Mouse (Mus musculus): ENCODE results near the gene Me3.

DNA sequence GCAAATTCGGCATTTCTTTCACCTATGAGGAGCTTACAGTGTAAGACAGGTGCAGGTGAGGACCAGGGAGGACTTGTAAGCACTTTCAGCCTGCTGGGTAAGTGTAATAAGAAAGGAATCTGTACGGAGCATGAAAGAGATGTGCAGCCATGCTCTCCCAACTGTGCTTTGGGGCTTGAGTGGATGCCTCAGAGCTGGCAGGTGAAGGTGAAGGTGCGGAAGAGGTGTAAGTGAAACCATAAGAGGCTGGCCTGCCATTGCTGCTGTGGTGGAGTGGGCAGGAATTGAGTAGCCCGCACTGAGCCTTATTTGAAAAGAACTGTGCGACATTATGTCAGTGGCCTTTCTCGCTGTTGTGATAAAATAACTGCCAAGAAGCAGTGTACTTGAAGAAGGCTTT, 8.3 kb downstream of the Me3 start:
- TF ChIP-seq CTCF (IDR thresholded peaks at IDR 0.05; ENCODE audit: insufficient read depth, low read depth, low read length): no peak
- no peak for TF ChIP-seq POLR2A (IDR thresholded peaks at IDR 0.05; ENCODE audit: insufficient read depth, low read depth, low read length)
